Mouse (Mus musculus): ENCODE results near the gene Dct. TPM values are rescaled to one million over a fixed set of nuclear protein-coding genes. Genes with fewer than 3 reads are reported as not detected.

Dct gene
- total RNA-seq, 4 experiments from 2014 or later, result 0.32 to 0.81 (median 0.70) TPM

- DNase-seq (ENCODE audit: low spot score in 2 of 2), result no peak
Measured at GRCm38 (mm10) chr14:118049648-118050238, 2.3 kb downstream of the Dct start.

GRCm38 (mm10) chr14:118042963-118043362 is 9.1 kb downstream of the Dct start:
- no peak for DNase-seq (ENCODE audit: low spot score in 2 of 2)

- DNase-seq (ENCODE audit: low spot score in 2 of 2), result no peak
Measured at GRCm38 (mm10) chr14:118042066-118042762, 9.8 kb downstream of the Dct start.

GRCm38 (mm10) chr14:118040550-118041250 is 11.3 kb downstream of the Dct start:
- no peak for DNase-seq (ENCODE audit: low spot score in 2 of 2)

GRCm38 (mm10) chr14:118039074-118039473 is 13.0 kb downstream of the Dct start:
- DNase-seq (ENCODE audit: low spot score in 2 of 2), result no peak

- DNase-seq (ENCODE audit: low spot score in 2 of 2), result no peak
Measured at GRCm38 (mm10) chr14:118027564-118027963, 24.5 kb downstream of the Dct start.

GRCm38 (mm10) chr14:118021867-118022543 is 30.0 kb downstream of the Dct start:
- no peak for DNase-seq (ENCODE audit: low spot score in 2 of 2)

- no peak for DNase-seq (ENCODE audit: low spot score in 2 of 2)
Measured at GRCm38 (mm10) chr14:118019314-118019713, 32.7 kb downstream of the Dct start.

GRCm38 (mm10) chr14:118013237-118013636 is 38.8 kb downstream of the Dct start:
- DNase-seq (ENCODE audit: low spot score in 2 of 2), result no peak

- no peak for DNase-seq (ENCODE audit: low spot score in 2 of 2)
Measured at GRCm38 (mm10) chr14:118009541-118009940, 42.5 kb downstream of the Dct start.

- peak in 1 of 2 experiments; percentile 15 for DNase-seq (ENCODE audit: low spot score in 2 of 2)
Measured at GRCm38 (mm10) chr14:118005697-118006096, 46.3 kb downstream of the Dct start.

GRCm38 (mm10) chr14:118004434-118004833 is 47.6 kb downstream of the Dct start:
- no peak for DNase-seq (ENCODE audit: low spot score in 2 of 2)

- no peak for DNase-seq (ENCODE audit: low spot score in 2 of 2)
Measured at GRCm38 (mm10) chr14:117993845-117994244, 58.2 kb downstream of the Dct start.

- no peak for DNase-seq (ENCODE audit: low spot score in 2 of 2)
Measured at GRCm38 (mm10) chr14:117992600-117993256, 59.3 kb downstream of the Dct start.

- no peak for DNase-seq (ENCODE audit: low spot score in 2 of 2)
Measured at GRCm38 (mm10) chr14:117990203-117990602, 61.8 kb downstream of the Dct start.

- DNase-seq (ENCODE audit: low spot score in 2 of 2), result no peak
Measured at GRCm38 (mm10) chr14:117988444-117988843, 63.6 kb downstream of the Dct start.

- peak in 1 of 2 experiments; percentile 59 for DNase-seq (ENCODE audit: low spot score in 2 of 2)
Measured at GRCm38 (mm10) chr14:117981532-117981931, 70.5 kb downstream of the Dct start.

GRCm38 (mm10) chr14:117972576-117972975 is 79.5 kb downstream of the Dct start:
- DNase-seq (ENCODE audit: low spot score in 2 of 2), result no peak

Measured in left cerebral cortex, adult 8-10 months (tissue).